Mouse (Mus musculus) liver, postnatal 0 days (tissue): ENCODE results near the gene Evi2.

ENCODE experiments used
- CTCF ChIP-seq: sonication (generic); IDR thresholded peaks from 2 replicates; pipeline ENCODE4 v1.5.1; 2016; ENCODE audit warnings: antibody characterized with exemption, low read depth
- EP300 ChIP-seq: IDR thresholded peaks from 2 replicates; pipeline ENCODE4 v1.6.1; 2016; ENCODE audit warnings: antibody characterized with exemption, low read depth, mild to moderate bottlenecking

- no peak for TF ChIP-seq CTCF
- TF ChIP-seq EP300, result no peak
These were observed 38.0 kb upstream of the Evi2 start for GRCm38 (mm10) chr11:79568197-79568911.
